Mouse (Mus musculus): ENCODE data around the gene Scrg1. TPM values are rescaled to one million over a fixed set of nuclear protein-coding genes. Genes with fewer than 3 reads are reported as not detected.
A peak's percentile ranks its signal among the peaks of the same experiment; 100 is the strongest.

Gene Scrg1
- polyA plus RNA-seq, 1 experiment from 2014 or later = 15.6 TPM

DNA sequence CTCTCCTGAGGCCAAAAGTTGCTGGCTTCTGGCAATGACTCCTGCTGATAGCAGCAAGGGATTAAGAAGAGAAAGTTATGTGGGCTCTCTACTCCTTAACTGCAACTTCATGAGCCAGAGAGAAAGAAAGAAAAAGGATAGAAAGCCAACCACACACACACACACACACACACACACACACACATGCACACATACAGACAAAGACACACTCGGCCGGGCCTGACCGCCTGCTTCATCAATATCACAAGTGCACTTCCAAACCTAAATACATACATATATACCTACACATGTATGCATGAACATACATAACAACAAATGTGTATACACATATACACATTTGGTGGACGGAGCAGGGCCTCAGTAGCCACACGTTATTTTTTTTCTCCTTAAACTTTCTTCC, 15.1 kb downstream of the Scrg1 start:
- no peak overlapping the region for H3K9ac ChIP-seq (ENCODE audit: low read depth, low read length)
- no peaks in the 10 kb centered on the region for H3K27me3 ChIP-seq (ENCODE audit: control insufficient read depth, insufficient read depth, low read depth, low read length)
- H3K4me2 ChIP-seq (ENCODE audit: low read length) = no peak overlapping the region
- no peaks in the 10 kb centered on the region for H3K9me3 ChIP-seq (replicated peaks; ENCODE audit: control insufficient read depth, low read length, poor library complexity, severe bottlenecking)
- WGBS = 97% methylated on average over 5 of the region's 5 CpGs
- no peak overlapping the region for H3K4me3 ChIP-seq (ENCODE audit: low read depth, low read length)
- no peaks in the 10 kb centered on the region for H3K36me3 ChIP-seq (ENCODE audit: control insufficient read depth, insufficient read depth, low read length)
- no peak for ATAC-seq
- no peaks in the 10 kb centered on the region for H3K4me1 ChIP-seq (ENCODE audit: control insufficient read depth, insufficient read depth, low read length)
- no peak overlapping the region for H3K27ac ChIP-seq (ENCODE audit: low read length)

DNA sequence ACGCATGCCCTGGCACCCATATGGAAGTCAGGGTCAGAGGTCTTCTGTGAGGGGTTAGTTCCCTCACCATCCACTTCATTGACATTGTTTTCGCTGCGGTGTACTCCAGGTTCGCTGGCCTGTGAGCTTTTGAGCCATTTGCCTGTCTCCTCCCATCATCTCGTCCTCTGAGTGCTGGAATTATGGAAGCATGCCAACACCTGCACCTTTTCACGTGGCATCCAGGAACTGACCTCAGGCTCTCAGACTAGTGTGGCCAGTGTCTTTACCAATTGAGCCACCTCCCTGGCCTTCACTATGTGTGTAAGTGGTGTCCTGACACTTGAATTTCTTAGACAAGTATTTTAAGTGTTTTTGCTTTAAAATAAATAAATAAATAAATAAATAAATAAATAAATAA, 18.0 kb downstream of the Scrg1 start:
- WGBS = 81% methylated on average over 6 of the region's 6 CpGs
- H3K9me3 ChIP-seq (replicated peaks; ENCODE audit: control insufficient read depth, low read length, poor library complexity, severe bottlenecking) = no peaks in the 10 kb centered on the region
- H3K36me3 ChIP-seq (ENCODE audit: control insufficient read depth, insufficient read depth, low read length) = no peaks in the 10 kb centered on the region
- no peak overlapping the region for H3K4me3 ChIP-seq (ENCODE audit: low read depth, low read length)
- no peak overlapping the region for H3K27ac ChIP-seq (ENCODE audit: low read length)
- H3K27me3 ChIP-seq (ENCODE audit: control insufficient read depth, insufficient read depth, low read depth, low read length) = no peaks in the 10 kb centered on the region
- no peak for ATAC-seq
- no peaks in the 10 kb centered on the region for H3K4me1 ChIP-seq (ENCODE audit: control insufficient read depth, insufficient read depth, low read length)
- H3K4me2 ChIP-seq (ENCODE audit: low read length) = no peak overlapping the region
- H3K9ac ChIP-seq (ENCODE audit: low read depth, low read length) = no peak overlapping the region

DNA sequence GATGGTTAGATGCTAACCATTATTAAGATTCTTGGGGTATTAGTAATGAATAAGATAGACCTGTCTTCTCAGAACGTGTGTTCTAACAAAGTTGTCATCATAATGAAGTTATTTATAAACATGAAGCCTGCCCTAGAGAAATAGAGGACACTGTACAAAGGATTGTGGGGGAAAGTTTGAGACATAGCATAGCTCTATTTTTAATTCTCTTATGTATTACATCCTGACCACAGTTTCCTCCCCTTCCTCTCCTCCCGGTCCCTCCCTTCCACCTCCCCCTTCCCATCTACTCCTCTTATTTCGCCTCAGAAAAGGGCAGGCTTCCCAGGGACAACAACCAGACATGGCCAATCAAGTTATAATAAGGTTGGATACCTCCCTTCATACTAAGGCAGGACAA, 22.7 kb downstream of the Scrg1 start:
- WGBS = 79% methylated on average over 3 of the region's 3 CpGs
- H3K4me1 ChIP-seq (ENCODE audit: control insufficient read depth, insufficient read depth, low read length) = no peaks in the 10 kb centered on the region
- no peak for ATAC-seq

DNA sequence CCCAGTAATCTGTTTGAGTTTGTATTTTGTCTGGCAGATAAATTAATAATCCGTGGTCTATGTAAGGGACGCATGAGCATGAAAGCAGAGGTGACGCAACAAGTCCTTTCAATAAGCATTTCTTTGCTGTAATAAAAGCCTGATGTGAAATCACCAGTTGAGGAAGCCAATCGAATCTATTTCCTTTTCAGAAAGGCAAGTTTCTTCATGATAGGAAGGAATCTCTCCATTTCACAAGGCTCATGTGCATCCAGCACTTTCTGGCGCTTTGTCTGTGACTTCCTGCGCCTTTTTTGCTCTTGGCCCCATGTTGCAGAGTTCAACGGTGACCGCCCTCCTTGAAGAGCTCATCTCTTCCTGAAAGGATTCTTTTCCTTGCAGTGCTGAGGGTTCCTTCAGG, 24.0 kb downstream of the Scrg1 start:
- Histone ChIP-seq H3K27ac (ENCODE audit: low read length) (no peak overlapping the region), H3K9ac (ENCODE audit: low read depth, low read length) (no peak overlapping the region), H3K9me3 (replicated peaks; ENCODE audit: control insufficient read depth, low read length, poor library complexity, severe bottlenecking) (no peaks in the 10 kb centered on the region), H3K4me1 (ENCODE audit: control insufficient read depth, insufficient read depth, low read length) (no peaks in the 10 kb centered on the region), H3K36me3 (ENCODE audit: control insufficient read depth, insufficient read depth, low read length) (peaks cover 4% of the 10 kb centered on the region; the same call in 1 of the 2 replicates), H3K4me3 (ENCODE audit: low read depth, low read length) (no peak overlapping the region), H3K4me2 (ENCODE audit: low read length) (no peak overlapping the region), H3K27me3 (ENCODE audit: control insufficient read depth, insufficient read depth, low read depth, low read length) (no peaks in the 10 kb centered on the region)
- 96% methylated on average over 8 of the region's 8 CpGs for WGBS
- ATAC-seq = no peak

More for the DNA sequence above, 22.7 kb downstream of the Scrg1 start:
- Histone ChIP-seq H3K4me2 (ENCODE audit: low read length) (no peak overlapping the region), H3K36me3 (ENCODE audit: control insufficient read depth, insufficient read depth, low read length) (peaks cover 4% of the 10 kb centered on the region; the same call in 1 of the 2 replicates), H3K27ac (ENCODE audit: low read length) (no peak overlapping the region), H3K9ac (ENCODE audit: low read depth, low read length) (no peak overlapping the region), H3K27me3 (ENCODE audit: control insufficient read depth, insufficient read depth, low read depth, low read length) (no peaks in the 10 kb centered on the region), H3K4me3 (ENCODE audit: low read depth, low read length) (no peak overlapping the region), H3K9me3 (replicated peaks; ENCODE audit: control insufficient read depth, low read length, poor library complexity, severe bottlenecking) (no peaks in the 10 kb centered on the region)

DNA sequence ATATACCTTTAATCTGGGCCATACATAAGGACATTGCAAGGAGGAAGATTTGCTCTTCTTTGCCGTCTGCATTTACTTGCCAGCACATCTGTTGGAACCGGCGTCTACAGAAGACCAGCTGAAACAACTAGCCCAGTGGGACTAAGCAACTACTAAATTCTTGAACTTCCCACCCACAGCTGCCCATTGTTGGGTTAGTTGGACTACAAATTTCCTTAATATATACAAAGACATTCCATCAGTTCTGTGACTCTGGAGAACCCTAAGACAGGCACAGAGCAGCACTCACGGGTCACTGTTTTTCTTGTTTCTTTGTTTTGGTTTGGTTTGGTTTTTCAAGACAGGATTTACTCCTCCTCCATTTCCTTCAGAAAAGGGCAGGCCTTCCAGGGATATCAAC, 24.9 kb downstream of the Scrg1 start:
- 79% methylated on average over 4 of the region's 4 CpGs for WGBS

DNA sequence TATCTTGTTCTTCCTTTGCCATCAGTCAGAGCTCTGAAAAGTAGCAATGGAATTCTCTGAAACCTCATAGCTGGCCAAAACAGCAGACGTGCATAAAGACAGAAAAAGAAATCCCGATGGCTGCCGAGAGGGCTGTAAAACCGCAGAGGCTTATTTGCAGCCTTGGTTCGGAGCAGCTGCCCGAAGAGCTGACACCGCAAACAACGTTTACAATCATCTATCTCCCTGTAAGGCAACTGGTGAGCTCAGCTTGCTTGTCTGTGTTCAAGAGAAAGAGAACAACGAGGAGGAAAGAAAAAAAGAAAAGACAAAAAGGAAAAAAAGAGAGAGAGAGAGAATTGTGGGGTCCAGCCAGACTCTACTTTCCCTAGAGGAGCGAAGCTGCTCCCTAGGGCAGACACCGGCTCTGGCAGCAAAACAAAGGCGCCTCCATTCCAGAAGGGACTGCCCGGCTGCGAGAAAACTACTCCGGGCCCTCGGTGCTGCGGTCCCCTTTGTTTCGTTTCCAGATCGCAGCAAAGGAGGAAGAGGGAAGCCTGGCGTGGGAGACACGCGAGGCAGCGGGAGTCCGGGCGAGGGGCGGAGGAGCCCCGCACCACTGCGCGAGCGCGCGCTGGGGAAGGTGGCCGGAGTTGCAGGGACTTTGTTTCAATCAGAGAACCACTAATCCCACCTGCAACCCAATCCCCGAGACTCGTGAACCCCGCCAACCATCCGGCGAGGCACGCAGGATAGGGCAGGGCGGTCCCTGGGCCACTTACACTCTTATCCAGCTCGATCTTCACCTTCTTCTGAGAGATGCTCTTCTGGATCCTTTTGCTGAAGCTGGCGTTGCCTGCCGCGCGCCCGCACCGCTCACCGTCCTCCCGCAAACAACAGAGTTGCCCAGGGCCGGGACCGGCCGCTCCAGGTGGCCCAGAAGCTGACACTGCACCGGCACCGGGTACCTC, 31.0 kb downstream of the Scrg1 start:
- Histone ChIP-seq H3K4me1 (ENCODE audit: control insufficient read depth, insufficient read depth, low read length) (peaks cover 11% of the 10 kb centered on the region), H3K4me3 (ENCODE audit: low read depth, low read length) (peak overlapping the region; percentile 79), H3K9me3 (replicated peaks; ENCODE audit: control insufficient read depth, low read length, poor library complexity, severe bottlenecking) (no peaks in the 10 kb centered on the region), H3K9ac (ENCODE audit: low read depth, low read length) (peak overlapping the region; percentile 86), H3K36me3 (ENCODE audit: control insufficient read depth, insufficient read depth, low read length) (peaks cover 3% of the 10 kb centered on the region; the same call in 1 of the 2 replicates), H3K27ac (ENCODE audit: low read length) (peak overlapping the region; percentile 95), H3K4me2 (ENCODE audit: low read length) (peak overlapping the region; percentile 61), H3K27me3 (ENCODE audit: control insufficient read depth, insufficient read depth, low read depth, low read length) (no peaks in the 10 kb centered on the region)
- 0% methylated on average over 41 of the region's 54 CpGs for WGBS
- ATAC-seq = peak; percentile 76

More for the DNA sequence above, 24.9 kb downstream of the Scrg1 start:
- no peaks in the 10 kb centered on the region for H3K9me3 ChIP-seq (replicated peaks; ENCODE audit: control insufficient read depth, low read length, poor library complexity, severe bottlenecking)
- no peak for ATAC-seq
- H3K4me2 ChIP-seq (ENCODE audit: low read length) = no peak overlapping the region
- no peak overlapping the region for H3K4me3 ChIP-seq (ENCODE audit: low read depth, low read length)
- no peaks in the 10 kb centered on the region for H3K27me3 ChIP-seq (ENCODE audit: control insufficient read depth, insufficient read depth, low read depth, low read length)
- H3K9ac ChIP-seq (ENCODE audit: low read depth, low read length) = no peak overlapping the region
- no peak overlapping the region for H3K27ac ChIP-seq (ENCODE audit: low read length)
- H3K36me3 ChIP-seq (ENCODE audit: control insufficient read depth, insufficient read depth, low read length) = peaks cover 4% of the 10 kb centered on the region; the same call in 1 of the 2 replicates
- H3K4me1 ChIP-seq (ENCODE audit: control insufficient read depth, insufficient read depth, low read length) = peaks cover 5% of the 10 kb centered on the region

DNA sequence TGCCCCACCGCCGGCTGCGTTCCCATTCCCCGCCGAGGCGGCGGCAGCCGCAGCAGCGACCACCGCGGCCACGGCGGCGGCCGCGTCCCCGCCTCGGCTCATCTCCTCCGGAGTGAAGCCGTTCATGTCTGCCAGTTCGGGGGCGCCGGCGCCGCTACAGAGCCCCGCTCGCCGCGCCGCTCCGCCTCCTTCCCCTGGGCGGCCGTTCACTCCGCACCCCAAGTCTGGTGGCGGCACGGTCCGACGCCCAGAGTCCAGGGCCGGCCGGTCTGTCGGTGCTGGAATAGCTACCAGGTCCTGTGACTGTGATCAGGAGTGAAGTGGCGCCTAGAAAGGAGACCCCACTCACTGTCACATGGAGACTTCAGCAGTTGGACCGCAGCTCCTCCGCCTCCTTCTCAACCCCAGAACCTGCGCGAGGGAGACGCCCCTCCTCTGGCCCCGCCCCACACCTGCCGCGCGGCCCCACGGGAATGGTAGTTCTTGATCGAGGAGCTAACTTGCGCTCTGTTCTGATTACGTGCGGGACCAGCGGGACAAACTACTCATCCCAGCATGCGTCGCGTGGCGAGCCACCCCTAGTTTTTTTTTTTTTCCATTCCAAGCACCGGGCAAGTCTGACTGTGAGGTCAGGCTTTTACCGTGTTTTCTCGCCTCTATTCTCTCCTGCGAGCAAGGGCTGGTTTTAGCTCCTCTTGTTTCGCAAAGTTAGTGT, 31.9 kb downstream of the Scrg1 start, which contains the start of gene Sap30:
Gene Sap30, minus strand, starts transcription at position 420 of the 715 bp plus-strand sequence.
- peak within 1 kb of the TSS; percentile 86 for H3K9ac ChIP-seq (ENCODE audit: low read depth, low read length)
- H3K9me3 ChIP-seq (replicated peaks; ENCODE audit: control insufficient read depth, low read length, poor library complexity, severe bottlenecking) = no peaks in the 10 kb centered on the region
- ATAC-seq = peak; percentile 98
- no peaks in the 10 kb centered on the region for H3K36me3 ChIP-seq (ENCODE audit: control insufficient read depth, insufficient read depth, low read length)
- H3K27me3 ChIP-seq (ENCODE audit: control insufficient read depth, insufficient read depth, low read depth, low read length) = no peaks in the 10 kb centered on the region
- under 1% methylated on average over 65 of the region's 66 CpGs for WGBS
- H3K27ac ChIP-seq (ENCODE audit: low read length) = peak within 1 kb of the TSS; percentile 95
- H3K4me1 ChIP-seq (ENCODE audit: control insufficient read depth, insufficient read depth, low read length) = peaks cover 11% of the 10 kb centered on the region
- H3K4me2 ChIP-seq (ENCODE audit: low read length) = peak within 1 kb of the TSS; percentile 61
- peak within 1 kb of the TSS; percentile 79 for H3K4me3 ChIP-seq (ENCODE audit: low read depth, low read length)

DNA sequence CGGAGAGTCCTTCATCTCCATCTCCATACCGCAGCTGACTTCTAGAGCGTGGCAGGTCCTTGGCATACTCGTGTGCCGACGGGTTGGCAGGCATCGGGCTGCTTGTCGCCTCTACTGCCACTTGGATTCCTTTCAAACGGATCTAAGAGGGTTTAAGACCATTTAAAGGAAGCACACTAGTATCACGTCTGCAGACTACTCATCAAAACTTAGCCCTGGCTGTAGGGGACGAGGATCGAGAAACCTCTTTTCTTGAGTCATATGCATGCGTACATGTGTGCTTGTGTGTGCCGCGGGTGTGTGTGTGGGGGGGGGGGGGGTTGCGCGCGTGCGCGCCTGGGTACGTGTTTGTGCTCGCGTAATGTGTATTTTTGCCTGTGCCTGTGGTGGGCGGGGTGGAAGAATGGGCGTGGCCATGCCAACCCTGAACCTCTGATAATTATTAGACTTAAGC, 32.6 kb downstream of the Scrg1 start:
- WGBS = 0% methylated on average over 25 of the region's 25 CpGs
- Histone ChIP-seq H3K36me3 (ENCODE audit: control insufficient read depth, insufficient read depth, low read length) (no peaks in the 10 kb centered on the region), H3K27ac (ENCODE audit: low read length) (peak overlapping the region; percentile 73), H3K4me1 (ENCODE audit: control insufficient read depth, insufficient read depth, low read length) (peaks cover 11% of the 10 kb centered on the region), H3K4me2 (ENCODE audit: low read length) (peak overlapping the region; percentile 61), H3K9me3 (replicated peaks; ENCODE audit: control insufficient read depth, low read length, poor library complexity, severe bottlenecking) (no peaks in the 10 kb centered on the region), H3K9ac (ENCODE audit: low read depth, low read length) (peak overlapping the region; percentile 45; the same call in 1 of the 2 replicates), H3K4me3 (ENCODE audit: low read depth, low read length) (peak overlapping the region; percentile 79), H3K27me3 (ENCODE audit: control insufficient read depth, insufficient read depth, low read depth, low read length) (no peaks in the 10 kb centered on the region)
- peak; percentile 55 for ATAC-seq

All from midbrain, embryonic 16.5 days (tissue).